Mouse (Mus musculus) lung, postnatal 0 days (tissue): Measurements from ENCODE around the gene Pdp2. TPM values are rescaled to one million over a fixed set of nuclear protein-coding genes. Genes with fewer than 3 reads are reported as not detected.

ENCODE experiments used
- ATAC-seq: fragments of 200-750 bp; cut with Nextera tagmentation; 2 replicates; pipeline ENCODE4 v1.8.0; 2017; ENCODE audit warnings: moderate library complexity
- DNase-seq: peaks from one replicate; pipeline ENCODE4 v3.0.0-alpha.2; 2016; ENCODE audit warnings: low spot score
- H3K27ac ChIP-seq: fragments of 300-500 bp; sonication (generic); 2 replicates; pipeline ENCODE4 v1.5.1; 2014; ENCODE audit warnings: antibody characterized with exemption, mild to moderate bottlenecking, low read length, mixed read lengths
- H3K27me3 ChIP-seq: fragments of 300-500 bp; sonication (generic); replicated peaks from 2 replicates; pipeline ENCODE4 v1.6.1; 2014; ENCODE audit warnings: low read length, mixed read lengths; ENCODE audit not compliant: insufficient read depth
- H3K36me3 ChIP-seq: fragments of 300-500 bp; sonication (generic); 2 replicates; pipeline ENCODE4 v1.6.1; 2014; ENCODE audit warnings: low read length, mixed read lengths; ENCODE audit not compliant: insufficient read depth
- H3K4me1 ChIP-seq: fragments of 300-500 bp; sonication (generic); 2 replicates; pipeline ENCODE4 v1.6.1; 2014; ENCODE audit warnings: antibody characterized with exemption, low read depth, low read length, mixed read lengths; ENCODE audit not compliant: insufficient read depth
- H3K4me2 ChIP-seq: fragments of 300-500 bp; sonication (generic); replicated peaks from 2 replicates; pipeline ENCODE4 v1.6.1; 2014; ENCODE audit warnings: low read depth, mild to moderate bottlenecking, low read length, moderate library complexity, mixed read lengths
- H3K4me3 ChIP-seq: fragments of 300-500 bp; sonication (generic); 2 replicates; pipeline ENCODE4 v1.5.1; 2014; ENCODE audit warnings: low read depth, low read length
- H3K9ac ChIP-seq: fragments of 300-500 bp; sonication (generic); replicated peaks from 2 replicates; pipeline ENCODE4 v1.6.1; 2014; ENCODE audit warnings: low read depth, mild to moderate bottlenecking
- H3K9me3 ChIP-seq: fragments of 300-500 bp; sonication (generic); 2 replicates; pipeline ENCODE4 v1.6.1; 2016; ENCODE audit warnings: low read length, mixed read lengths
- CTCF ChIP-seq: IDR thresholded peaks from 2 replicates; pipeline ENCODE4 v1.5.1; 2016; ENCODE audit warnings: antibody characterized with exemption, mild to moderate bottlenecking
- EP300 ChIP-seq: IDR thresholded peaks from 2 replicates; pipeline ENCODE4 v1.6.1; 2016; ENCODE audit warnings: antibody characterized with exemption, mild to moderate bottlenecking, control low read depth
- WGBS: fragments of 180-500 bp; shearing (Covaris S2); extraction: QIAGEN DNeasy Blood & Tissue Kit; methylation state at CpG from one replicate; pipeline ENCODE4 v1.1.7; 2014; 5-methylcytosine and 5-hydroxymethylcytosine counted together
- polyA plus RNA-seq: library from polyadenylated mRNA; unstranded; fragments of >200 nt; fragmentation: Nextera tagmentation; extraction: Ambion mirVana; gene quantifications from 2 replicates; pipeline ENCODE4 v1.2.1, GENCODE M21; 2015

Gene Pdp2
- polyA plus RNA-seq, 1 experiment from 2014 or later = 6.0 TPM

DNA sequence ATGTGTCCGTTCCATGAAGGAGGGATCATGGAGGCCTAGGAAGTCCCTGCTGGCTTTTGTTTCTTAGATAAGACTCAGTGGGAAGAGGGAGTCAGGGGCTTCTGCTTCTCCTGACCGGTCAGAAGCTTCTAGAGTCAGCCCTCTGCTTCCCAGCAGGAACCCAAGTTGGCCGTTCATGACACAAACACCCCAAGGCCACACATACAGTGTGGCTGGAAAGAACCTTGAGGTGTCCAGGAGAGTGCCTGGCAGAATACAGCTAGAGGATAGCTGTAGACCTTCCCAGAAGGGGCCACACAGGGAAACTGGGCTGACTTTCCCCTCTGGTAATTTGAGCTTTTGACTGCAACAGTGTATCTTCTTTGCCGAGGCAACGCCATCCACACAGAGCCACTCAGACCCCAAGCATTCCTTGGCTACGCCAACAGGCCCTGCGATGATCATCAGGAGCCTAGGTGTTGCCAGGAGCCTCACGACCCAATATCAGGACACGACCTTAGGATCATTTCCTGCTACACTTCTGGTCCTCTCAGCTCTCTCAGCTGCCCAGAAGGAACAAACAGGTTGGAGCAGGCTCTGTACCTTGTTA lies 42.0 kb downstream of the Pdp2 start:
- DNase-seq = no peak
- Histone ChIP-seq H3K9ac (no peak overlapping the region), H3K9me3 (no peaks in the 10 kb centered on the region), H3K27me3 (no peaks in the 10 kb centered on the region), H3K36me3 (0 out of 2 replicates have a peak, but pooled peaks cover 6% of the 10 kb centered on the region), H3K27ac (no peak overlapping the region), H3K4me3 (no peak overlapping the region), H3K4me1 (no peaks in the 10 kb centered on the region), H3K4me2 (no peak overlapping the region)
- no peak for TF ChIP-seq CTCF
- TF ChIP-seq EP300 = no peak
- no peak for ATAC-seq
- WGBS = 50% methylated on average over 9 of the region's 9 CpGs

DNA sequence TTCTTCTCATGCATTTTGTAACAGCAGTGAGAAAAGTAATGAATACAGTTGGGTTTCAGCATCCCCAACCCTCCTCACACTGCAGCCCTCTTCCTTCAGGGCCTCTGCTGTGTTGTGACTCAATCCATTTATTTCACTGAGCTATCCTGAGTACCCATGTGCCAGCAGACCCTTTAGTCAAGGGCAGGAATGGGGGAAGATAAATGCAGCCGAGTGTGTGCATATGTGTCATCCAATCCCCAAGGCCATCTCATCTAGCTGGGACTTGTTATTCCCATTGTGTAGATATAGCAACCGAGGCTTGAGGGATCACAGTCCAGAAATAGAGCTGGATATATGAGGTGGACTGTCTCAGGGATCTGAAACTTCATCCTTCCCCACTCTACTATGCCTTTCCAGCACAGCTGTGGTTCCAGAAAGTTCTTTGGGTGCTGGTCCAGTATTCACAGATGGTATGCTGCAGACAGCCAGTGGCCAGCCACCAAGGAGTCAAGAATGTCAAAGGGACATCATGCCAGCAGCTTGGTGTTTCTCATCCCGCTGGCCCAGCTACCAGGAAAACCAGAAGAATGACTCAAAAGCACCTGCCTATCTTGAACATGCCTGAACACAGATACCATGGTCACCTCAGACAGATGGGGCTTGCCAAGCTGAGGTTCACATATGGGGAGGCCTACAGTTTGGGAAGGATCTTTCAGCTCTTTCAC lies 43.9 kb downstream of the Pdp2 start:
- TF ChIP-seq EP300 (no peak), CTCF (no peak)
- ATAC-seq = no peak
- H3K9me3 ChIP-seq = no peaks in the 10 kb centered on the region
- no peak for DNase-seq
- no peak overlapping the region for H3K4me3 ChIP-seq
- 0 out of 2 replicates have a peak, but pooled peaks cover 6% of the 10 kb centered on the region for H3K36me3 ChIP-seq
- no peak overlapping the region for H3K27ac ChIP-seq
- WGBS = 94% methylated on average over 3 of the region's 3 CpGs
- no peaks in the 10 kb centered on the region for H3K27me3 ChIP-seq
- H3K9ac ChIP-seq = no peak overlapping the region
- no peak overlapping the region for H3K4me2 ChIP-seq
- no peaks in the 10 kb centered on the region for H3K4me1 ChIP-seq

DNA sequence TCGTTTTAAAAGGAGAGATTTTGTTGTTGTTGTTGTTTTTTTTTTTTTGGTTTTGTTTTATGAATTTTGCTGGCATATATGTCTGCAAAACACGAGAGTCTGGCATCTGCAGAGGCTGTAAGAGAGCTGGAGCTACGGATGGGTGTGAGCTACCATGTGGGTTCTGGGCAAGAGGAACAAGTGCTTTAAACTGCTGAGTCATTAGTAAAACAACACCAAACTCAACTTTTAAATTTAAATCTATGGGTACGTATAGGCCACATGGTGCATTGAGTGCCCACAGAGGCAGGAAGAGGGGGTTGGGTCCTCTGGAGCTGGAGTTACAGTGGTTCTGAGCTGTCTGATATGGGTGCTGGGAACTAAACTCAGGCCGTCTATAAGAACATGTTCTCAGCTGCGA lies 46.8 kb downstream of the Pdp2 start:
- Histone ChIP-seq H3K4me3 (no peak overlapping the region), H3K36me3 (0 out of 2 replicates have a peak, but pooled peaks cover 6% of the 10 kb centered on the region), H3K27ac (no peak overlapping the region), H3K9ac (no peak overlapping the region), H3K27me3 (no peaks in the 10 kb centered on the region), H3K4me1 (peaks cover 12% of the 10 kb centered on the region), H3K9me3 (no peaks in the 10 kb centered on the region), H3K4me2 (no peak overlapping the region)
- 87% methylated on average over 6 of the region's 6 CpGs for WGBS
- no peak for DNase-seq
- no peak for ATAC-seq
- TF ChIP-seq CTCF (no peak), EP300 (no peak)

DNA sequence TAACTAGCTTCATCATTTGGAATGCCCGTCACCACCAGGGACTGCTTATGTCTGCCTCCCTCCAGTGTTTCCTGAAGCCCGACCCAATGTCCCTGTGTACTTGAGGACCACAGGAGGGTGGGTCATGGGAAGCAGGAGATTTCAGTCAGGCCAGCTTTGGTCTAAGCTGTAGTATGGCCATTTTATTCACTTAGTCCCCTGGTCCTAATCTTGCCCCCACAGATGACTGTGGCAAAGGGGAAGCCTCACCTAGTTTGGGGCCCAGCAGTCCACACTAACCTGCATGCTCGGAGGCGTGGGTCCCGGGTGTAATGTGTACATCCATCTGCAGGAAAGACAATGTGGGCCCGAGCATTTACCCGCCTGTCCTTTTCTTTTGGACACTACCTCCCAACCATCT lies 49.0 kb downstream of the Pdp2 start:
- Histone ChIP-seq H3K4me1 (peaks cover 12% of the 10 kb centered on the region), H3K9me3 (no peaks in the 10 kb centered on the region), H3K4me3 (no peak overlapping the region), H3K36me3 (0 out of 2 replicates have a peak, but pooled peaks cover 6% of the 10 kb centered on the region), H3K27ac (no peak overlapping the region), H3K27me3 (no peaks in the 10 kb centered on the region), H3K9ac (no peak overlapping the region; the same call in 1 of the 2 replicates), H3K4me2 (peak overlapping the region; percentile 65; the same call in 1 of the 2 replicates)
- TF ChIP-seq EP300 = no peak
- TF ChIP-seq CTCF = no peak
- 81% methylated on average over 7 of the region's 7 CpGs for WGBS
- ATAC-seq (no peak), DNase-seq (no peak)

DNA sequence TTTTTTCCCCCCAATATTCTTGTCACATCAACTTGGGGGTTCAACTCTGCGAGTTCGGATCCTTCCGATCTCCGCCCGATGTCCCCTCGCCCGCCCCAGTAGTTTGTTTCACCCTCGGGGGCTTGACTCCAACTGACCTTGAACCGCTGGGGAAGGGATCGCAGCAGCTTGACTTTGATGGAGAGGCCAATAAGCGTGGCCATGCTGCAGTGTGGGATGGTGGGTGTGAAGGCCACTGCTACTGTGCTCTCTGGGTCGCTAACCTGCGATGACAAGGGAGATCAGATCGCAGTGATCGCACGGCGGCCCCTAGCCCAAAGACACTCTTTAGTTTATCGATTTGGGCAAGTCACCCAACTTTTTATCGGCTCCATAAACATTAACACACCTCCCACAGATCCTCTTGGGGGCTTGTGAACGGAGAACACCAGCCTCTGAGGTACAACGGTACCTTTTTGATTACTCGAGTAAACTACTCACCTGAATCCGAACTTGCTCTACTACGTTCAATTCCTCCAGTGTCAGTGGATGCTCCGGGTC lies 49.6 kb downstream of the Pdp2 start:
- peak overlapping the region; percentile 69 for H3K9ac ChIP-seq
- H3K27me3 ChIP-seq = no peaks in the 10 kb centered on the region
- peaks cover 12% of the 10 kb centered on the region for H3K4me1 ChIP-seq
- ATAC-seq (no peak), DNase-seq (no peak)
- H3K4me2 ChIP-seq = peak overlapping the region; percentile 65
- no peak overlapping the region for H3K27ac ChIP-seq
- peak overlapping the region; percentile 78 for H3K4me3 ChIP-seq
- H3K9me3 ChIP-seq = no peaks in the 10 kb centered on the region
- WGBS = 7% methylated on average over 25 of the region's 25 CpGs
- TF ChIP-seq EP300 (no peak), CTCF (no peak)
- H3K36me3 ChIP-seq = 0 out of 2 replicates have a peak, but pooled peaks cover under 1% of the 10 kb centered on the region

DNA sequence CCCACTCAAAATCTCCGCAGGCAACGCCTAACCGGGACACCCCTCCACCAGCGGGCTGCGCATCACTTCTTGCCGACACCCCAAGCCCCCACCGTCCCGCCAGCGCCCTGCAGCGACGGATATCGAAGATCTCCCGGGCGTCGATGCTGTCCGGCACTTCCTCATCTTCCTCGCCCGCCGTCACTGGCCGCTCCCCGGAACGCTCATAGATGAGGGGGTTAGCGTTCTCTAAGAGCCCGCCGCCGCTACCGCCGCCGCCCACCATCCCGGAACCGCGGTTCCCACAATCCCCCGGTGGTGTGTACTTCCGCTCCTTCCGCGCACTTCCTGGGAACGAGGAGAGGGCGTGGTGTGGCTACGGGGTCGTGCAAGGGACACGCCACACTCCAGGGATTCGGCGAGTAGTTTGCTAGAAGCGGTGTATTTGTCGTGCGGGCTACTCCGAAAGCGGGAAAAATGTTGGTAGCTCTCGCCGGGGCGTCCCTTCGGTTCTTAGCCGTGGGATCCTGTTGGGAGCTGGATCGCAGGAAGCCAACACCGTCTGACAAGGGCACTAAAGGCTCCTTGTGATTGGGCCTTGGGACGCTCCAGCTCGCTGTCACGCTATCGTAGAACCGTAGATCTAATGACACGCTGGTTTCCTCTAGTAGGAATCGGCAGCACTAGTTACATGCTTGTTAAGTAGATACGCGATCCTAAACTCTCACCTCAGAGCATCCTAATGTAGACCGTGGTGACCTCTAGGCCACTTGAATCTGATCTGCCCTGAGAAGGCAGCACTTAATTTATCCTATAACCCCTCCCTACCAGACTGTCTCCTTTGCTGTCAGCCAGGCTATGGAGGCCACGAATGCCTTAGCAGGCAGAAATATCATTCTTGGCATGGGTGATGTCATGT lies 50.4 kb downstream of the Pdp2 start, which contains the start of gene Ciao2b:
TSS of gene Ciao2b (minus strand) at position 540 of the 898 bp plus-strand sequence.
- DNase-seq (peak; percentile 95), ATAC-seq (peak; percentile 99)
- H3K4me3 ChIP-seq = peak within 1 kb of the TSS; percentile 78
- no peaks in the 10 kb centered on the region for H3K27me3 ChIP-seq
- H3K4me2 ChIP-seq = peak within 1 kb of the TSS; percentile 65
- peak within 1 kb of the TSS; percentile 48 for H3K27ac ChIP-seq
- peak within 1 kb of the TSS; percentile 69 for H3K9ac ChIP-seq
- H3K9me3 ChIP-seq = no peaks in the 10 kb centered on the region
- H3K4me1 ChIP-seq = peaks cover 12% of the 10 kb centered on the region
- WGBS = under 1% methylated on average over 66 of the region's 66 CpGs
- TF ChIP-seq EP300 = no peak
- H3K36me3 ChIP-seq = no peaks in the 10 kb centered on the region
